Mouse (Mus musculus): ENCODE measurements around the gene Clk4. TPM values are rescaled to one million over a fixed set of nuclear protein-coding genes. Genes with fewer than 3 reads are reported as not detected.

Clk4 gene
- total RNA-seq, 1 experiment: 62.5 TPM

DNA sequence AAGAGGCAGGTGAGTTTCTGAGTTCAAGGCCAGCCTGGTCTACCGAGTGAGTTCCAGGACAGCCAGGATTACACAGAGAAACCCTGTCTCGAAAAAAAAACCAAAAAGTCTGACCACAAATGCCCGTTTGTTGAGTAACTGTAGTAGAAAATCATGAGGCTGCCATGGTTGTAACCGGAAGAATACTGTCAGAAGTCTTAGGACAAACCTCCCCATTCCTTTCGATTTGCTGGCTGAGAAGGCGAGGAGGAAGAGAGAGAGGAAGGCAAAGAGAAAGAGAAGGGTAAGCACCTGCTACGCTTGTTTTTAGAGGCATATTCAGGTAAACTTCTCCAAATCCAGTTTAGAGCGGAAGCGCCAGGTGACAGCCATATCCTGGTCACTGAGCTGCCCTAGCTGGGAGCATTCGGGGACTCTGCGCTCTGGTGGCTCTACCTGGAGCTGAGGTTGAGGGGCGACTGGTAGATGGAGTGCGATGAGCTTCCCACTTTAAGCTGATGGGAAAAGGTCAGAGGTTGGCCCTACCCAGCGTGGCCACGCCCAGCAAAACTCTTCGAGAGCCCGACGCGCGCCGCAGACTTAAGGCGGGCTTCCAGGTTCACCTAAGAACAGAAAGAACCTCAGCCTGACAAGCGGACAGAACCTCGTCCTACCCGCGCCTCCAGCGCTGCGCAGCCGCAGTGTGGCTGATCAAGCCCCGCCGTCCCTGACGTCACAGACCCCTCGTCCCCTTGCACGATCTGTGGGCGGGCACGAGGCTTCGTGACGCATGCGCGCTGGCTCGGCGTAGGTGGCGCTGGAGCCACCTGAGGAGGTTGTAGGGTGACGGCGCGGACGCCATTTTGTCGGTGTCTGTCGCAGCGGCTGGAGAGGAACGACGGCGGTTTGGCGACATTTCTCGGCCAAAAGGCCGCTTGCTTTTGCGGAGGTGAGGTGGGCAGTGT is 1.1 kb downstream of the Clk4 start, which contains the start of gene BC049762:
BC049762 (minus strand) TSS at position 705 of the 944 bp plus-strand sequence.
- no peaks in the 10 kb centered on the region for H3K9me3 ChIP-seq (ENCODE audit: control insufficient read depth, insufficient read depth, low read depth, low read length)
- peak; percentile 97 for DNase-seq (ENCODE audit: low read depth, low spot score)
- peaks cover 2 to 6% of the 10 kb centered on the region in 2 experiments for H3K4me1 ChIP-seq (ENCODE audit: control insufficient read depth in 2 of 2, insufficient read depth in 2 of 2, low read length in 2 of 2, poor library complexity in 1 of 2)
- TF ChIP-seq HCFC1 (IDR thresholded peaks at IDR 0.05; ENCODE audit: borderline replicate concordance, insufficient read depth, low read length): peak; percentile 68; the same call in 1 of the 2 replicates
- TF ChIP-seq MAFK (IDR thresholded peaks at IDR 0.05; ENCODE audit: insufficient read depth, low read depth, low read length): no peak
- peak within 1 kb of the TSS; percentile 64; the same call in 1 of the 2 replicates for H3K27ac ChIP-seq (ENCODE audit: insufficient read depth, low read depth, low read length, poor library complexity, severe bottlenecking)
- in situ Hi-C loops (cut with MboI; ENCODE audit: low sequenced_read_pairs in 2 of 2, unreplicated experiment in 2 of 2): no loop called here
- H3K4me3 ChIP-seq (ENCODE audit: insufficient read depth in 1 of 2, low read depth in 1 of 2, low read length in 2 of 2, poor library complexity in 1 of 2, severe bottlenecking in 1 of 2): peak within 1 kb of the TSS; percentile 78 to 92
- peak within 1 kb of the TSS; percentile 98 for H3K9ac ChIP-seq (ENCODE audit: insufficient read depth, low read depth, low read length, poor library complexity, severe bottlenecking)
- peaks cover 3% of the 10 kb centered on the region for H3K36me3 ChIP-seq (ENCODE audit: control insufficient read depth, insufficient read depth, low read length, poor library complexity, severe bottlenecking)

DNA sequence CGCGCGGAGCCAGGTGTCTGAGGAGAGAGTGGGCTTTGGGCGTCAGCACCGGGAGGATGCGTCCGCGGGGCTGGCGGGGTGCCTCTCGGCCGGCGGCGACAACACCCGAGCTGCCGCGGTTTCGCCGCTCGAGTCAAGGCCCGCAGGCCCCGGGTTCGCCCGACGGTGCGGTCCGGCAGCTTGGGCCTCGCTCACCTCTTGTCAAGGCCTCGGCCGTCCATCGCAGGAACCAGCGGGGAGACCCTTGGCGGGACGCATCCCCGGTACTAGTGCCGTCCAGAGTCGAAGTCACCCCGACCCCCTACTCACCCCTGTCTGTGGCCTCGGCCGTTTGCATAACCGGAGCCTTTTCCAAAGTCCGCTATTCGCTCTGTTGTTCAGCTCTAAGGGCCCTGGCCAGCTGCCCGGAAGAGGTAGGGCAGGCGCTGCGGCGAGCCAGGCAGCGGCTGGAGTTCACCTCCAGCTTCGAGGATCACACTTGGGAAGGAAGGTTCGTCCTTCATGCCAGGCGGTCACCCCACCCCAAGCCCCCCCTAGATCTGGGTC is 1.8 kb downstream of the Clk4 start:
- Histone ChIP-seq H3K9ac (ENCODE audit: insufficient read depth, low read depth, low read length, poor library complexity, severe bottlenecking) (peak overlapping the region; percentile 98), H3K4me1 (ENCODE audit: control insufficient read depth in 2 of 2, insufficient read depth in 2 of 2, low read length in 2 of 2, poor library complexity in 1 of 2) (peaks cover 2 to 6% of the 10 kb centered on the region in 2 experiments), H3K4me3 (ENCODE audit: insufficient read depth in 1 of 2, low read depth in 1 of 2, low read length in 2 of 2, poor library complexity in 1 of 2, severe bottlenecking in 1 of 2) (peak overlapping the region; percentile 78 to 92), H3K9me3 (ENCODE audit: control insufficient read depth, insufficient read depth, low read depth, low read length) (no peaks in the 10 kb centered on the region), H3K27ac (ENCODE audit: insufficient read depth, low read depth, low read length, poor library complexity, severe bottlenecking) (peak overlapping the region; percentile 64; the same call in 1 of the 2 replicates), H3K36me3 (ENCODE audit: control insufficient read depth, insufficient read depth, low read length, poor library complexity, severe bottlenecking) (peaks cover 3% of the 10 kb centered on the region)
- TF ChIP-seq ZNF384 (IDR thresholded peaks at IDR 0.05; ENCODE audit: low read depth, low read length) (no peak), ZC3H11A (IDR thresholded peaks at IDR 0.05; ENCODE audit: borderline replicate concordance, low read depth, low read length) (no peak), CHD2 (IDR thresholded peaks at IDR 0.05; ENCODE audit: low read depth, low read length) (no peak), HCFC1 (IDR thresholded peaks at IDR 0.05; ENCODE audit: borderline replicate concordance, insufficient read depth, low read length) (no peak), MAFK (IDR thresholded peaks at IDR 0.05; ENCODE audit: insufficient read depth, low read depth, low read length) (no peak)
- in situ Hi-C loops (cut with MboI; ENCODE audit: low sequenced_read_pairs in 2 of 2, unreplicated experiment in 2 of 2): no loop called here
- peak; percentile 4 for DNase-seq (ENCODE audit: low read depth, low spot score)

DNA sequence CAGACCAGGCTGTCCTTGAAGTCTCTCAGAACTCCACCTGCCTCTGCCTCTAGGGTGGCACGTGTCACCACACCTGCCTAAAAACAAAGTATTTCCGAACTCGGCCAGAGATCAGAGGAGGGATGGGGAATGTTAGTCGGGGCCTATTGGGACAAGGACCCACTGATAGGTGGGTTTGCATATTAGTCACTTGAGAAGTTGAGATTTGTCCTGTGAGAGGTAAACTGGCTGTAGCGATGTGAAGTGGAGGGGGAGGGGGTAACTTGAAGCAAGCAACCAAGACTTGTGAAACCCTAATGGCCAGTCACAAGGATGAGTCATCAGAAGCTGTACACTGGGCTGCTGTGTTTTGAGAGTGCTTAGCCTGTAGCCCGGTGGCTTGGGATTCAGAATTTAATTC is 2.8 kb downstream of the Clk4 start:
- Histone ChIP-seq H3K36me3 (ENCODE audit: control insufficient read depth, insufficient read depth, low read length, poor library complexity, severe bottlenecking) (peaks cover 3% of the 10 kb centered on the region), H3K4me1 (ENCODE audit: control insufficient read depth in 2 of 2, insufficient read depth in 2 of 2, low read length in 2 of 2, poor library complexity in 1 of 2) (peaks cover 2 to 6% of the 10 kb centered on the region in 2 experiments), H3K9ac (ENCODE audit: insufficient read depth, low read depth, low read length, poor library complexity, severe bottlenecking) (peak overlapping the region; percentile 72), H3K4me3 (ENCODE audit: insufficient read depth in 1 of 2, low read depth in 1 of 2, low read length in 2 of 2, poor library complexity in 1 of 2, severe bottlenecking in 1 of 2) (peak overlapping the region; percentile 60 to 78), H3K9me3 (ENCODE audit: control insufficient read depth, insufficient read depth, low read depth, low read length) (no peaks in the 10 kb centered on the region), H3K27ac (ENCODE audit: insufficient read depth, low read depth, low read length, poor library complexity, severe bottlenecking) (no peak overlapping the region)
- in situ Hi-C loops (cut with MboI; ENCODE audit: low sequenced_read_pairs in 2 of 2, unreplicated experiment in 2 of 2): no loop called here
- DNase-seq (ENCODE audit: low read depth, low spot score): no peak
- 0 out of 2 replicates have a peak, but pooled peaks have one; percentile 35 for TF ChIP-seq MAFK (IDR thresholded peaks at IDR 0.05; ENCODE audit: insufficient read depth, low read depth, low read length)
- TF ChIP-seq CHD2 (IDR thresholded peaks at IDR 0.05; ENCODE audit: low read depth, low read length): no peak

DNA sequence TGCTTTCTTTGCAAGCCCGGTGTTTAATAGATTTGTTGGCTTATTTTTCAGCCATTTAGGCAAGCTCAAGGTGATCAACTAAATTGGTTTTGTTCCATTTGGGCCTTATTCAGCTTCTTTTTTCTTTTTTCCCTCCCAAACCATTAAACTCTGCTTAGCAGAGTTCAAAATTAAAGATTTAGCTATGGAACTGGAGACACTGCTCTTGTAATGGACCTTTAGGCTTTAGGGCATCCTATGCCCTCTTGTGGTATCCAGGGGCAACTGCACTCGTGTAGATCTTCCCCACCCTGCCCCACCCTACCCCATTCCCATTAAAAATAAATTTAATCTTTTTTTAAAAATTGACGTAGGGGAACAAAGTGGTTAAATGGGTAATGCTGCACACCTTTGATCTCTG is 3.8 kb downstream of the Clk4 start:
- no peak overlapping the region for H3K9ac ChIP-seq (ENCODE audit: insufficient read depth, low read depth, low read length, poor library complexity, severe bottlenecking)
- H3K4me3 ChIP-seq (ENCODE audit: insufficient read depth in 1 of 2, low read depth in 1 of 2, low read length in 2 of 2, poor library complexity in 1 of 2, severe bottlenecking in 1 of 2): no peak overlapping the region
- no peak for DNase-seq (ENCODE audit: low read depth, low spot score)
- peaks cover 2 to 6% of the 10 kb centered on the region in 2 experiments for H3K4me1 ChIP-seq (ENCODE audit: control insufficient read depth in 2 of 2, insufficient read depth in 2 of 2, low read length in 2 of 2, poor library complexity in 1 of 2)
- H3K36me3 ChIP-seq (ENCODE audit: control insufficient read depth, insufficient read depth, low read length, poor library complexity, severe bottlenecking): peaks cover 4% of the 10 kb centered on the region
- no peak overlapping the region for H3K27ac ChIP-seq (ENCODE audit: insufficient read depth, low read depth, low read length, poor library complexity, severe bottlenecking)
- in situ Hi-C loops (cut with MboI; ENCODE audit: low sequenced_read_pairs in 2 of 2, unreplicated experiment in 2 of 2): no loop called here
- no peaks in the 10 kb centered on the region for H3K9me3 ChIP-seq (ENCODE audit: control insufficient read depth, insufficient read depth, low read depth, low read length)
- no peak for TF ChIP-seq ZNF384 (IDR thresholded peaks at IDR 0.05; ENCODE audit: low read depth, low read length)
- 0 out of 2 replicates have a peak, but pooled peaks have one; percentile 21 for TF ChIP-seq ZC3H11A (IDR thresholded peaks at IDR 0.05; ENCODE audit: borderline replicate concordance, low read depth, low read length)

Measured in ES-E14 (cell line).